Mouse (Mus musculus): Measurements from ENCODE around the gene Zfp711. TPM values are rescaled to one million over a fixed set of nuclear protein-coding genes. Genes with fewer than 3 reads are reported as not detected.

The Zfp711 gene
- polyA plus RNA-seq (2016; fragmentation: Nextera tagmentation; extraction: Ambion mirVana), result 9.8 and 10.5 TPM in 2 replicates

DNA sequence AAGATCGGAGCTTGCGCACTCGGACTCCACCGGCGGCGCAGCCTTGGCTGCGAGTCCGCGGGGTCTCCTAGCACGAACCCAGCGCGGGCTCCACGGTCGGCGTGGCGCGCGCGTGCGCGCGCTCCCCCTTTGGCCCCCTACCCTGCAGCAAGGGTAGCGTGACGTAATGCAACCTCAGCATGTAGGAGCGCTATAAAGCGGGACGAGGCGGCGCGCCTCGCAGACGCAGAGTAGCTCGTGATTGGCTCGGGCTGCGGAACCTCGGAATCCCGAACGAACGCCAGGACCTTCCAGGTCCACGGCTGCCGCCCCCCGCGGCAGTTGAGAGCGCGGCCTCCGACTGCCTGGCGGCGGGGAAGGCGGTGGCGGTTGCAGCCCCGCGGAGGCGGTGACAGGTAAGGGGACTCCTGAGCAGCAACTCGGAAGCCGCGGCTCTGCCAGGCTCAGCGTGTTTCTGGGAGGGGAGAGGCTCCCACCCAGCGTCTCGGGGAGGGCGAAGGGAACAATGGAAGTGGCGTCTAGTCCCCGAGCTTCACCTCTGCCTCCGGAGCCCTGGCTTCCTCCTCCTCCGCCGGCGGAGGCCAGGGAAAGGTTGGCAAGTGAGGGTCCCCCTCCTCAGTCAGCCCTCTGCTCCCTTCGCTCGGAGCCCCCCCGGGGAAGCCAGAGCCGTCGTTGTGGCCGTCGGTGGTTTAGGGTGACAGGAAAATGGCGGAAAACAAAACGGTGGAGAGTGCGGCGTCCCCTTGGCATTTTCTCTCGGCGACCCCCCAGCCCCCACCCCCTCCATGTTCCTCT is at the start of gene Zfp711:
Gene Zfp711 (plus strand): TSS at position 16 of the 795 bp plus-strand sequence.
- Histone ChIP-seq H3K27ac (ENCODE audit: poor library complexity, severe bottlenecking) (peak within 1 kb of the TSS; percentile 75), H3K4me1 (replicated peaks) (no peaks in the 10 kb centered on the region), H3K27me3 (replicated peaks) (no peaks in the 10 kb centered on the region), H3K9ac (peak within 1 kb of the TSS; percentile 88), H3K4me3 (peak within 1 kb of the TSS; percentile 80), H3K4me2 (peak within 1 kb of the TSS; percentile 69), H3K9me3 (replicated peaks) (0 out of 2 replicates have a peak, but pooled peaks cover 3% of the 10 kb centered on the region), H3K36me3 (no peaks in the 10 kb centered on the region)
- 16% methylated on average over 78 of the region's 79 CpGs for WGBS
- ATAC-seq (ENCODE audit: insufficient number of reproducible peaks, low FRiP score), result peak; percentile 97

DNA sequence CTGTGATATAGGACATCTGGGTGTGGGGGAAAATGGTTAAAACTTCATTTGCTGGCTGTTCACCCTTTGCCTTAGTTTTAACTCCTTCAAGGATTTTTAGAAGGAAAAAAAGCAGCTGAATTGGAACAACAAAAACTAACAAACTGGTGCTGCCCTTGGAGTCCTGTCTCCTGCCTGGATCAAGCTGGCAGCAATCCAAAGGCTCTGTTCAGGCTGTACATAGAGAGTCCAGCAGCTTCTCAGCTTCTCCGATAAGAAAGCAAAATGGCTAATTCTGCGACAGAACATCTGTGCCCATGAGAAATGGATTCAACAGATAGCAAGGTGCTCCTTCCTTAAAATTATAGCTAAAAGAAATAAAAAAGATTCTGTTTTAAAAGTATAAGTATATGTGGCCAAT is 32.6 kb upstream of the Zfp711 start:
- no peak for ATAC-seq (ENCODE audit: insufficient number of reproducible peaks, low FRiP score)
- Histone ChIP-seq H3K9me3 (replicated peaks) (no peaks in the 10 kb centered on the region), H3K4me1 (replicated peaks) (no peaks in the 10 kb centered on the region), H3K27me3 (replicated peaks) (no peaks in the 10 kb centered on the region), H3K4me3 (no peak overlapping the region), H3K4me2 (no peak overlapping the region), H3K27ac (ENCODE audit: poor library complexity, severe bottlenecking) (no peak overlapping the region), H3K9ac (no peak overlapping the region), H3K36me3 (no peaks in the 10 kb centered on the region)
- WGBS, result 75% methylated on average over 2 of the region's 2 CpGs

DNA sequence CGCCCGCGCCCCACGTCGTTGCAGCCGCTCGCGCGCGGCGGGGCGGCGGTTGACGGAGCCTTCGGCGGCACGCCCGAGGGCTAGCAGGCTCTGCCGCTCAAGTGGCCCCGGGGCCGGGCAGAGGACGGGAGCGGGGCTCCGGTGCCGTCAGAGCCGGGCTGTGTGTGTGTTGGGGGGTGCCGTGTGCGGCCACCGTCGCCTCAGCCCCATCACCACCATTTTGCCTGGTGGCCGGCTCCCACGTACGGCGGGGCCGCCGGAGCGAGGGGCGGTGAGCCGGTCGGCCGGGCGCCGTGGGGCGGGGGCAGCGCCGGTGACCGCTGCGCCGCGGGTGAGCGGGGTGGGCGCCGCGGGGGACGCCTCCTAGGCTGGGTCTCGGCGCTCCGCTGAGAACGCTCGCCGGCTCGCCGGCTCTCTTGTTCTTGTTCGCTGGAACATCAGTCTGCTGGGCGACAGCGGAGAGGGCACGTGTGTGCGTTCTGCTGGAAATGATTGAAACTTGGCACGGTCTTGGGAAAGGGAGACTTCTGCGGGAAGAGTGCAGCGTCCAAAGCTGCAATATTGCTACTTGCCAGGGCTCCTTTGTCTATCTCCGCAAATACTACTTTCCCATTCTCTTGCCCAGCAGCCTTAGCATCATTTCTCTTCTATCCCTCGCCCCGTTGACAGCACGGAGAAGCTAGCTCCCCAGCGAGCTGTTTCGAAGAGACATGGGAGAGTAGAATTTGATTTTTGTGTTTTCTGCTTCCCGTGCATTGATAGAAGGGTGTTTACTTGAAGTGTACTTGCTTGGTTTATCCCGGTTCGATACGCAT is 1.2 kb downstream of the Zfp711 start:
- peak overlapping the region; percentile 88 for H3K9ac ChIP-seq
- ATAC-seq (ENCODE audit: insufficient number of reproducible peaks, low FRiP score), result peak; percentile 68
- H3K4me1 ChIP-seq (replicated peaks), result no peaks in the 10 kb centered on the region
- no peaks in the 10 kb centered on the region for H3K27me3 ChIP-seq (replicated peaks)
- H3K27ac ChIP-seq (ENCODE audit: poor library complexity, severe bottlenecking), result peak overlapping the region; percentile 75
- 16% methylated on average over 60 of the region's 81 CpGs for WGBS
- peak overlapping the region; percentile 69 for H3K4me2 ChIP-seq
- H3K36me3 ChIP-seq, result no peaks in the 10 kb centered on the region
- H3K4me3 ChIP-seq, result peak overlapping the region; percentile 80
- H3K9me3 ChIP-seq (replicated peaks), result 0 out of 2 replicates have a peak, but pooled peaks cover 3% of the 10 kb centered on the region

DNA sequence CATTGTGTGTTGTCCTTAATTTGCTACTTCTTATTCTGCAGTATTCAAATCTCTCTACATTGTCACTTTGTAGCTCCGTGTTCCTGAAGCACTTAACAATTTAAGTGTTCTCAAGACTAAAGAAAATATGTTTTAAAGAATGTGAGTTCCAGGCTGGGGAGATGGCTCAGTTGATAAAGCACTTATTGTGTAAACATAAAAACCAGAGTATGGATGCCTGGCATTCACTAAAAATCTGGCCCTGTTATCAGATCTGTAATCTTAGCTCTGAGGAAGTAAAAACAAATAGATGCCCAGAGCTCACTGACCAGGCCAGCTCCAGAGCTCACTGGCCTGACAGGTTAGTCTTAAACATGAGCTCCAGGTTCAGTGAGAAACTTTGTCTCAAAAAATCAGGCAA is 75.2 kb downstream of the Zfp711 start:
- no peak for ATAC-seq (ENCODE audit: insufficient number of reproducible peaks, low FRiP score)
- Histone ChIP-seq H3K4me1 (replicated peaks) (no peaks in the 10 kb centered on the region), H3K27me3 (replicated peaks) (no peaks in the 10 kb centered on the region), H3K9ac (no peak overlapping the region), H3K36me3 (no peaks in the 10 kb centered on the region), H3K27ac (ENCODE audit: poor library complexity, severe bottlenecking) (no peak overlapping the region), H3K4me2 (no peak overlapping the region), H3K9me3 (replicated peaks) (no peaks in the 10 kb centered on the region), H3K4me3 (no peak overlapping the region)
- 29% methylated on average over 1 of the region's 1 CpGs for WGBS

DNA sequence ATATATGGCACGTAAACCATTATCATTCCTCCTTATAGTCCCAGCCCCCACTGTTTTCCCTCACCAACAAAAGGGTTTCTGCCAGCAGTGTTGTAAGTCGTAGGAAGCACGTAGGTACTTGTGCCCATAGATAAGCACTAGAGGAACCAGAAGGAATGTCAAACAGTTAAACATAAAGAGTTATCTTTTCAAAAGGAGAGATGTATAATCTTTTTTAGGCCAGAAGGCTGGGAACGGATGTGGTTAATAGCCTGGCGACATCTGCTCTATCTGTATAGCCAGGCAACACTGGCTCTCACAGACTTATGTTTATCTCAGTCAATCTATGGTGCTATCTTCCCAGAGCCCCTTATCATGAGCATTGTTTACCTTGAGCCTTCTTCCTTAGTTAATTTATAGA is 80.3 kb downstream of the Zfp711 start:
- WGBS, result 34% methylated on average over 5 of the region's 5 CpGs

More for the DNA sequence above, 80.3 kb downstream of the Zfp711 start:
- Histone ChIP-seq H3K9me3 (replicated peaks) (no peaks in the 10 kb centered on the region), H3K36me3 (no peaks in the 10 kb centered on the region), H3K9ac (no peak overlapping the region), H3K4me2 (no peak overlapping the region), H3K4me3 (no peak overlapping the region), H3K27ac (ENCODE audit: poor library complexity, severe bottlenecking) (no peak overlapping the region), H3K4me1 (replicated peaks) (no peaks in the 10 kb centered on the region), H3K27me3 (replicated peaks) (no peaks in the 10 kb centered on the region)
- no peak for ATAC-seq (ENCODE audit: insufficient number of reproducible peaks, low FRiP score)

Other genes starting within 250 kb of the Zfp711 start
- gene Satl1, start 193.7 kb upstream of the Zfp711 start, polyA plus RNA-seq (2016; fragmentation: Nextera tagmentation; extraction: Ambion mirVana), result not detected in 2 replicates
- not detected in 2 replicates for gene 2010106E10Rik, start 105.3 kb upstream of the Zfp711 start, polyA plus RNA-seq (2016; fragmentation: Nextera tagmentation; extraction: Ambion mirVana)
- gene Pof1b, start 98.1 kb downstream of the Zfp711 start, polyA plus RNA-seq (2016; fragmentation: Nextera tagmentation; extraction: Ambion mirVana), result 0.04 and 0.09 TPM in 2 replicates

Data from heart, embryonic 12.5 days (tissue).